Mouse (Mus musculus): ENCODE results near the gene Pcbp3.

Pcbp3 gene

DNA sequence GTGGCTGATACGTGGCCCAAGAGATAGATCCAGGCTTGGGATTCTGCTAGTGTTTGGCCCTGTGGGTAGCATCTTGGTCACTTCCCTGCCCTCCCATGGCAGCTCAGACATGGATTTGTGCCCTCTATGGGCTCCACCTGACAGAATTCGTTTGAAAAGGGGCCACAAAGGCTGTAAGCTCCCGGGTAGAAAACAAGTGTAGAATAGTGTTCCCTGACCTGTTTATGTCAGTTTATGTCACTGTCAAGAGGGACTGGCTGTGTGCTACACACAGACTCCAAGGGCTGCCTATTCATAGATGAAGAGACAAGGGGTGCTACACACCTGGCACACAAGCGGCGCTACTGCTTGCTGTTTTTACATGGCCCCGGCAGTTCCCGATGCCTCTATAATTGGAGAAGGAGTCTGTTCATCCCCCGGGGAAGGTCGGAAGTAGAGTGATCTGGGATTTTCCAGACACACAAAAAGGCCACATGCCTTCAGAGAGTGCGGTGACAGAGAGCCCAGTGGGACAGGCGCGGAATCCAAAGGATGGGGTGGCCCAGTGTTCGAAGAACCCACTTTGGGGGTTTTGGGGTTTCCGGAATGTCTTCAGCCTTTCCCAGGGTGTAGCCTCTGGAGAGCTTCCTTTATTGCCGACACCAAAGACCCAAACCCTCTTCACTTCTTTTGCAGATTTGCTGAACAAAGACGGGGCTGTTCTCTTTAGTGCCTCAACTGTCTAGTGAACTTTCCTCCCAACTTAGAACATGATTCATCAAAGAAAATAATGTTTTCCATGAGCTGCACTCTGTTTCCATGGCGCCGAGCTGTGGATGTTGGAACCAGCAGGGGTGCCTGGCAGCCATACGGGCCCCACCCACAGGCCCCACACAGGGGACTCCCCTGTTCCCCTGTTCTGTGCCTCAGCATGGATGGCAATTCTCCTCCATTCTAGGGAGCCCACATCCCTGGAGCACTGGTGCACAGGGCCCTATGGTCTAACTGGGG lies 231.8 kb downstream of the Pcbp3 start:
- DNase-seq (ENCODE audit: low read depth, low spot score), result no peak
- no peaks in the 10 kb centered on the region for H3K36me3 ChIP-seq (ENCODE audit: control insufficient read depth, insufficient read depth, low read length, poor library complexity, severe bottlenecking)

DNA sequence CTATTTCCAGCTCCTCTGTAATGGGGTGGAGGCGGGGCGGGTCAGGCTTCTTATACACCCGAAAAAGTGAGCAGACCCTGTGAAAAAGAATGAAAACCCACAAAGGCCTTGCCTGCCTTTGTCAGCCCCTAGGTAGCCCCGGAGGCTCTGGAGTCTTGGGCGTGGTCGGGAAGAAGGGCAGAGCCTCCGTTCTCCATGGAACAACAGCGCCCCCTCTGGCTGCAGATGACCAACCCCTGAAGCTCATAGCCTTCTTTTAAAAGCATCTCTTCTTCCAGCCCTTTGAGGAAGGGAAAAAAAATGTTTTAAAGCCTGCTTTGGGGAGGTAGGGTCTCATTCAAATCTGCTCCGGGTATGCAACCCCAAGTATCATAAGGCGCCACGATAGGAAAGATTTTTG lies 233.3 kb downstream of the Pcbp3 start:
- Histone ChIP-seq H3K27me3 (ENCODE audit: control insufficient read depth, insufficient read depth, low read length, poor library complexity, severe bottlenecking) (no peaks in the 10 kb centered on the region), H3K36me3 (ENCODE audit: control insufficient read depth, insufficient read depth, low read length, poor library complexity, severe bottlenecking) (no peaks in the 10 kb centered on the region)
- peak; percentile 8 for DNase-seq (ENCODE audit: low read depth, low spot score)

More for the DNA sequence above, 231.8 kb downstream of the Pcbp3 start:
- H3K27me3 ChIP-seq (ENCODE audit: control insufficient read depth, insufficient read depth, low read length, poor library complexity, severe bottlenecking), result no peaks in the 10 kb centered on the region

DNA sequence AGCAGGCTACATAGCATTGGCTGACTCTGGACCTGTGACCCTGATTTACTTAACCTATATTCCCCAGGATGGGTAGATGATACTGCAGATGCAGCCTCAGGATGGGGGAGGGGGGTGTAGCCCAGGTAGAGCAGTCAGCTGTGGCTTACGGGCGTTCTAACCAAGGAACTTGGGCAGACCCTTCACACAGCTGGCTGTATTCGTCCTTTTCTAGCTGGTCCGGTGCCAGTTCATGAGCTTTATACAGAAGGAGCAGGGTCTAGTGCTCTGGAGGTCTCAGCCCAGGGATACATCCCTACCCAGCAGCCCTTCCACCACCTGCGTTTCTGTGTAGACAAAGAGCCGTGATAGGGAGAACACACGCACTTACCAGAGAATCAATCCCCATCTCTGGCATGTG lies 234.4 kb downstream of the Pcbp3 start:
- no peaks in the 10 kb centered on the region for H3K36me3 ChIP-seq (ENCODE audit: control insufficient read depth, insufficient read depth, low read length, poor library complexity, severe bottlenecking)
- no peaks in the 10 kb centered on the region for H3K27me3 ChIP-seq (ENCODE audit: control insufficient read depth, insufficient read depth, low read length, poor library complexity, severe bottlenecking)
- DNase-seq (ENCODE audit: low read depth, low spot score), result no peak

DNA sequence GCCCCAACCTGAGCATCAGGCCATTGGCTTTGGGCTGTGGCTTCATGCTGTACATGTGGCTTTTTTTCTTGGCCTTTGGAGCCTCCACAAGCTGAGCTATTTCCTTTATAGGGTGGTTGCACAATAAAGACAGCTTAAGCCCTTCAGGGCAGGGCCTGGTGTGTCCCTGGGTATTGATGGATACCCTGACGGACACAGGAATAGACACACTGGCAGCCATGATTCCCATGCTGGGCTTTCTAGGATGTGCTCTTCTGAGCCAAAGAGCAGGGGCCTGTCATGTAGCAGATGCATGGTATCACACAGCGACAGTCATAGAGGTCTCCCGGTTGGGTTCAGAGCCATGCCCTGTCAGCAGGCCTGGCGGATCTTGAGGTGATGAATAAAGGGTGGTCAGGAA lies 234.8 kb downstream of the Pcbp3 start:
- no peaks in the 10 kb centered on the region for H3K27me3 ChIP-seq (ENCODE audit: control insufficient read depth, insufficient read depth, low read length, poor library complexity, severe bottlenecking)
- DNase-seq (ENCODE audit: low read depth, low spot score), result no peak
- H3K36me3 ChIP-seq (ENCODE audit: control insufficient read depth, insufficient read depth, low read length, poor library complexity, severe bottlenecking), result no peaks in the 10 kb centered on the region

DNA sequence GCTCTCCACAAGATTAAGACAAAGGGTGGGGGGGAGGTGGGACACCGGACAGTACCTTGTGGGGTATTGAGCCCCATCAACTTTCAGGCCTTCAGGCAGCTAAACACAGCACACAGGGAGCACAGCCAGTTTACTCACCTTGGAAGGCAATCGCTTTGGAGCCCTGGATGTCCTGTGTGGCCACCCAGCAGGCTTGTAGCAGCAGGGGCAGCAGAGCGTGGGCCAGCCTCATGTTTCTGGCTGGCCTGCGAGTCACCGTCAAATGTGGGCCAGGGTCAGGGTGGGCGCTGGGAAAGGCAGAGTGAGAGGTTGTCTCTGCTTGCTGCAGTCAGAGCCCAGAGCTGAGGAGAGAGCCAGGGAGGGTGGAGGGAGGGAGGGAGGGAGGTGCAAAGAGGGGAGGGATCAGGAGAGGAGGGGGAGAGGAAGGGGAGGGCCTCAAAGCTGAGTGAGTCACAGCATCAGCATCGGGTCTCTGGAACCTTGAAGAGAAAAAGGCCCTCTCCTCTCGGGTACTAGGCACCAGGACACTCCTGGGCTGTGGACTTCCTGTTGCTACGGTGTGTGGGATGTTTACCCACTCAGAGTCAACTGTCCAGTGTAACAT lies 235.9 kb downstream of the Pcbp3 start, which contains the start of gene Col6a1:
Col6a1 (minus strand) TSS at position 487 of the 604 bp plus-strand sequence.
- no peak for DNase-seq (ENCODE audit: low read depth, low spot score)
- no peaks in the 10 kb centered on the region for H3K27me3 ChIP-seq (ENCODE audit: control insufficient read depth, insufficient read depth, low read length, poor library complexity, severe bottlenecking)
- H3K36me3 ChIP-seq (ENCODE audit: control insufficient read depth, insufficient read depth, low read length, poor library complexity, severe bottlenecking), result no peaks in the 10 kb centered on the region

DNA sequence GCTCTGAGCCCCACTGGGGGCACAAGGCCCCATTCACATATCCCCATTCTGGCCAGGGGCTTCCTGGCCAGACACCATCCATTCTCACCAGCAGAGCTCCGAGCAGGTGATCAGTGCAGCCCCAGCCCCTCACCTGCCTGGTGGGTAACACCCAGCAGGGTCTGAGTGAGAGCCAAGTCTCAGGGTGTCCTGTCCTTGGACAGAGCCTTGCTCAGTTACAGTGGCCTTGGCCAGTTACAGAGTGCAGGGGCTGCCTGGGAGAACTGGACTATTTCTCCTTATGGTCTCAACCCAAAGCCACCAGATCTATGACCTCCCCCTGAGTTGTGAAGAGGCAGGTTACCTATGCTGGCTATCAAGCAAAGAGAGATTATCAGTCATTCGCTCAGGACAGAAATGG lies 236.6 kb downstream of the Pcbp3 start:
- Histone ChIP-seq H3K27me3 (ENCODE audit: control insufficient read depth, insufficient read depth, low read length, poor library complexity, severe bottlenecking) (no peaks in the 10 kb centered on the region), H3K36me3 (ENCODE audit: control insufficient read depth, insufficient read depth, low read length, poor library complexity, severe bottlenecking) (no peaks in the 10 kb centered on the region)
- no peak for DNase-seq (ENCODE audit: low read depth, low spot score)

DNA sequence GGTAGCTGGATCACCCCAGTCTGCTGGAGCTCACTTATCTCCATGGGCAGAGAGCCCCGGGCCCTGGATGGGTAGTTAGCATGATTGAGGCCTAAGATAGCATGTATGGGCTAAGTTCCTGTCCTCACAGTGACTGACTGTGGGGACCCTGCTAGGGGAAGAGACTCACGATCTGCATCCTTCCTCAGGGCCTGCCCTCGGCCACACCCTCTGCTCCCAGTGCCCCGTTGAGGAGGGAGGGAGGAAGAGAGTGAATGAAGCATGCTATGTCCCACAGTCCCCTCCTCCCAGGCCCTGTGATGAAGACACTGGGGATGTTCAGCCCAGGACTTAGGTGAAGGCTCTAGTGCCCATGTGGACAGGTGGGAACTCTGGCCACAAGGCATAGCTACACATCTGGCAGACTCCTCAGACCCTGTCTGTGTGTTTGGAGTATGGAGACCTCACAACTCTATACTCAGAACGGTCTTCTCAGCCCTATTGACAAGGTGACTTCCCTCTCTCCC lies 237.4 kb downstream of the Pcbp3 start:
- H3K27me3 ChIP-seq (ENCODE audit: control insufficient read depth, insufficient read depth, low read length, poor library complexity, severe bottlenecking), result no peaks in the 10 kb centered on the region
- no peak for DNase-seq (ENCODE audit: low read depth, low spot score)
- no peaks in the 10 kb centered on the region for H3K36me3 ChIP-seq (ENCODE audit: control insufficient read depth, insufficient read depth, low read length, poor library complexity, severe bottlenecking)

DNA sequence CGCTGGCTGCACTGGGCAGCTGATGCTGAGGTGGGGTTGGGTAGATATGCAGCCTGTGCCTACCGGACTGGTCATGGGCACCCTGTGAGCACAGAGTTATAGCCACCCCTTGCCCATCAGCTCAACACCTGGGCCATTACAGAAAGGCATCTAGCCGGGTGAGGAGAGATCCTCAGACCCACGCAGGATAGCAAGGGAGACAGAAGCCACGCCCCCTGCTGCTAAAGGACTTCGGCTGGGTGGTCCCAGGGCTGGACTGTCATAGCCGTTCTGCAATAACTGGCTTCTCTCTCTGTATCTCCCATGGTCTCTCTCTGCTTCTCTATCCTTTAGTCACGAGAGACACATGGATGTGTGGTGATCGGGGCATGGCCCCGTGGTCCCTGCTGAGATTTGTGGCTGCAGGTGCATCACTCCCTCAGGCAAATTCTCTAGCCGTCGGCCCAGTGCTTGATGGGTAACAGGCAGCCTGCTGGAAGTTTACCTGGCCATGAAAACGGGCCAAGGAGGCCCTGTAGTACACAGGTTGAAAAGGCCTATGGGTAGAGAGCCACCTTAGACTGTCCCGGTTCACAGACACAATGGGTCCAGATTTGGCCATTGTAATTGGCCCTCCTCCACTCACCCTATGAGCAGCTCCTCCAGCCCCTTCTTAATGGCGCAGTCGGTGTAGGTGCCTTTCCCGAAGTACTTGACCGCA lies 238.8 kb downstream of the Pcbp3 start:
- no peaks in the 10 kb centered on the region for H3K36me3 ChIP-seq (ENCODE audit: control insufficient read depth, insufficient read depth, low read length, poor library complexity, severe bottlenecking)
- DNase-seq (ENCODE audit: low read depth, low spot score), result no peak
- H3K27me3 ChIP-seq (ENCODE audit: control insufficient read depth, insufficient read depth, low read length, poor library complexity, severe bottlenecking), result no peaks in the 10 kb centered on the region

DNA sequence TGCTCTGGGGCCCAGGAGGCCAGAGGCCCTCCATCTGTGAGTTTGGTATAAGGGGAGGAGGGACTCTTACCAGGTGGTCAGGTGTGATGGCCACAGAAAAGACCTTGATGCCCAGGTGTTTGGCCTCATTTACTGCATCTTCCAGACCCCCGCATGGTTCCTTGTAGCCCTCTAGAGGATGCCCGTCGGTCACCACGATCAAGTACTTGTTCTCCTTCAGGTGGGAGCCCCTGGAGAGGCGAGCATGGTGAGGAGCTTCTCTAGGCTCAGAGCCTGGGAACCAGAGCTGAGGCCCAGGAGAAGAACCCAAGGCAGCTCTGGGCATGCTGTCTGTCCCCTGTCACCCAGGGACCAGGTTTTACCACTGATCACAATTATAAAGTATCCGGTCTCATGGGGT lies 239.9 kb downstream of the Pcbp3 start:
- no peaks in the 10 kb centered on the region for H3K36me3 ChIP-seq (ENCODE audit: control insufficient read depth, insufficient read depth, low read length, poor library complexity, severe bottlenecking)
- DNase-seq (ENCODE audit: low read depth, low spot score), result no peak
- no peaks in the 10 kb centered on the region for H3K27me3 ChIP-seq (ENCODE audit: control insufficient read depth, insufficient read depth, low read length, poor library complexity, severe bottlenecking)

DNA sequence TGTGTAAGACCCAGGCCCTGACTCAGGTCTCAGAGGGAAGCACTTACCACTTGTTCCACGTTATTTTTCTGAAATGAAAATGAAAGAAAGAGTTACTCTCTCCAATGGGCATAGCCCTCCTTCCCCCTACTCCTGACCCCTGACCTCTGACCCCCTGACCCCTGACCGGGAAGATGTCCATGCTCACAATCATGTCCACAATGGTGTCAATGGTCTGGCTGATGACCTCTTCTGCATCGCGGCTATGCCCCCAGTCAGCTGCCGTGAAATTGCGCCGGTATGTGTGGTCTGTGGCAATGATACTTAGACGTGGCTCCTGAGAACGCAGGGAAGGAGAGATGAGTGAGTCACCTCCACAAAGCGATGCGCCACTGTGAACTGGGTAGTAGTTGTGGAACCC lies 240.5 kb downstream of the Pcbp3 start:
- H3K36me3 ChIP-seq (ENCODE audit: control insufficient read depth, insufficient read depth, low read length, poor library complexity, severe bottlenecking), result no peaks in the 10 kb centered on the region
- DNase-seq (ENCODE audit: low read depth, low spot score), result no peak
- H3K27me3 ChIP-seq (ENCODE audit: control insufficient read depth, insufficient read depth, low read length, poor library complexity, severe bottlenecking), result no peaks in the 10 kb centered on the region

DNA sequence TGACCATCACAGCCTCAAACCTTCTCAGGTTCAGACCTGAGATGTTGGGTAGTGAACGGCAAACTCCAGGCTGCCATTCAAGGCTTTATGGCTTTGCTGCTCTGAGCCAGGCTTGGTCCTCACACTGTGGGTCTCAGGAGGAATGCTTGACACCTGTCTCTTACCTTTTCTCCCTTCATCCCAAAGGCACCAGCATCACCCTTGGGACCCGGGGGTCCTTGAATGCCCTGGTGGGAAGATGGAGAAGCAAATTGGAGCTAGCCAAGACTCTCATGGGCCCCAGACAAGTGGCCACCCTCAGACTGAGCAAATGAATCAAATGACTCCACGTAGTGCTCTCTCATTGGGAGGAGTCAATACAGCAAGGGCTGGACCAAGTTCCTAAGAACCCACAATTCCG lies 244.1 kb downstream of the Pcbp3 start:
- DNase-seq (ENCODE audit: low read depth, low spot score), result no peak
- Histone ChIP-seq H3K27me3 (ENCODE audit: control insufficient read depth, insufficient read depth, low read length, poor library complexity, severe bottlenecking) (no peaks in the 10 kb centered on the region), H3K36me3 (ENCODE audit: control insufficient read depth, insufficient read depth, low read length, poor library complexity, severe bottlenecking) (no peaks in the 10 kb centered on the region)

DNA sequence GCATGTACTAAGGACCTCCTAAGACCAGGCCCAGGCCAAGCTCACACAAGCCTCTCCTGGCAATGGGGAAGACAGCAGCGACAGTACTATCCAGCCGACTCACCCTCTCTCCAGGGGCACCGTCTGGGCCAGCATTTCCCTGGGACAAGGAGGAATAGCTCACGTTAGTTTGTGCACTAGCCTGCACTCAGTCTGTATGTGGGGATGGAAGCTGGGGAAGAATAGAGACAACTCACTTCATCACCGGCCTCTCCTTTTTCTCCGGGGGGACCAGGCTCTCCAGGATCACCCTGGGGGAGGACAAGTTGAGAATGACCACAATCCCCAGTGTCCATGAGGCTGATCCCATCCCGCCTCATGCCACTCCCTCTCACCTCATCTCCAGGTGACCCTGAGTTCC lies 244.7 kb downstream of the Pcbp3 start:
- no peak for DNase-seq (ENCODE audit: low read depth, low spot score)
- Histone ChIP-seq H3K36me3 (ENCODE audit: control insufficient read depth, insufficient read depth, low read length, poor library complexity, severe bottlenecking) (no peaks in the 10 kb centered on the region), H3K27me3 (ENCODE audit: control insufficient read depth, insufficient read depth, low read length, poor library complexity, severe bottlenecking) (no peaks in the 10 kb centered on the region)

DNA sequence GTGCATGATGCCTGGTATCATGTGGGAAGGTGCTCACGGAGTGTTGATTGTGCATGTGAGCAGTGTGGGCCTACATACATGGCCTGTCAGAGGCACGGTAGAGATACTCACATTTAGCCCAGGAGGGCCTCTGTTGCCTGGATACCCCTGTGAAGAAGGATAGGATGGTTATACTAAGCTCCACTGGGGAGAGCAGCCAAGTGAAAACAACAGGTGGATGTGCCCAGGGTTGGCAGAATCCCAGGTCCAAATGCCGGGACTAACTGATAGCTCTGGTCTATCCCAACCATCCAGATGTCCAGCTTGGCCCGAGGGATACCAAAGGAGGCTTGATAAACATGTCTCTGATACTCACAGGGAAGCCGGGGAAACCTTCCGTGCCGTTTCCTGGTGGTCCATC lies 247.4 kb downstream of the Pcbp3 start:
- Histone ChIP-seq H3K27me3 (ENCODE audit: control insufficient read depth, insufficient read depth, low read length, poor library complexity, severe bottlenecking) (no peaks in the 10 kb centered on the region), H3K36me3 (ENCODE audit: control insufficient read depth, insufficient read depth, low read length, poor library complexity, severe bottlenecking) (no peaks in the 10 kb centered on the region)
- DNase-seq (ENCODE audit: low read depth, low spot score), result no peak

DNA sequence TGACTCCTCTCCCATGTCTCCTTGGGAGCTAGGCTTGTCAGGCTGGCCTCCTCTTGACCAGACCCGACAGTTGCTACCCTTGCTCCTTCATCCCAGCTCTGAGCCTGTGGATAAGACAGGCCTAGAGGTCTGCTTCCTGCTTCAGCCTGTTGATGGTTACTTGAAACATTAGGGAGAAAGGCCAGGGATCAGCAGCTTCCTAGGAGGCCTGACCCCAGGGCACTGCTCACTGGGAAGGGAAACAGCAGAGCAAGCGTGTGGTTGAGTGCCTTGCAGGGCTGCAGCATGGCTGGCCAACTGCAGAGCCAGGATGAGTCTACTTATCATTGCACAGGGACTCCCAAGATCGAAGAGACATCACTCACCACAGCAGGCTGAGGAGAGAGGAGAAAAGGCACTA lies 249.2 kb downstream of the Pcbp3 start:
- no peak for DNase-seq (ENCODE audit: low read depth, low spot score)
- Histone ChIP-seq H3K36me3 (ENCODE audit: control insufficient read depth, insufficient read depth, low read length, poor library complexity, severe bottlenecking) (no peaks in the 10 kb centered on the region), H3K27me3 (ENCODE audit: control insufficient read depth, insufficient read depth, low read length, poor library complexity, severe bottlenecking) (no peaks in the 10 kb centered on the region)
